Mouse (Mus musculus): ENCODE results near the gene Mpi. TPM values are rescaled to one million over a fixed set of nuclear protein-coding genes. Genes with fewer than 3 reads are reported as not detected.
A peak's percentile ranks its signal among the peaks of the same experiment; 100 is the strongest.

Mpi gene
- 10 to 100 TPM; 34.7 to 36.8 TPM for total RNA-seq (2021)
- long read RNA-seq, experiment 1, transcript Mpi-201 (8 exons, 1,780 nt), result major isoform, 16 of 18 reads
- long read RNA-seq, experiment 1, partial matches to known transcripts, result 1 of 18 reads
- long read RNA-seq, experiment 1, other reads (novel, unspliced or antisense), result 1 of 18 reads
- long read RNA-seq, experiment 2, transcript Mpi-201 (8 exons, 1,780 nt), result major isoform, 21 of 27 reads
- long read RNA-seq, experiment 2, partial matches to known transcripts, result 4 of 27 reads
- long read RNA-seq, experiment 2, other reads (novel, unspliced or antisense), result 2 of 27 reads

GRCm38 (mm10) chr9:57552139-57552887 is at the start of gene Mpi:
Gene Mpi (minus strand): TSS chr9:57552763.
- peak; percentile 60 to 67 for DNase-seq (ENCODE audit: low spot score in 2 of 2)

DNA sequence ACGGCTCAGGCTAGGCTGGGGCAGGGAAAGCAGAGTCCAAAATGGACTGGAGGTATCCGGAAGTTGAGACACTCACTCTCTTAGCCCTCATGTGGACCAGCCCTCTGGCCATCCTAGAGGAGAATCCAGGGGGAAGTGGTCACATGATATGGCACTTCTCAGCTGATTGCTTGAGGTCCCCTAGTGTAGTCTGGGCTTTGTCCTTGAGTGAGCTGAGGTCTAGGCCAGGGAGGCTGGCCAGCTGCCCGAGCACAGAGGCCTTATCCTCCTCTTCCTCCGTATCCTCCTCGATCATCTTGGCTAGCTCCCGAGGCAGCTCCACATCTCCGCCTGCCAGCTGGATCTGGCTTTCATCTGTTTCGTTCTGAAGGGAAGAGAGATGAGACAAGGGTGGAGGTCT is 49.5 kb upstream of the Mpi start:
- no peak for DNase-seq (ENCODE audit: low spot score in 2 of 2)

GRCm38 (mm10) chr9:57601353-57601706 is 48.8 kb upstream of the Mpi start:
- no peak for DNase-seq (ENCODE audit: low spot score in 2 of 2)

GRCm38 (mm10) chr9:57600620-57601352 is 48.2 kb upstream of the Mpi start:
- DNase-seq (ENCODE audit: low spot score in 2 of 2), result no peak

DNA sequence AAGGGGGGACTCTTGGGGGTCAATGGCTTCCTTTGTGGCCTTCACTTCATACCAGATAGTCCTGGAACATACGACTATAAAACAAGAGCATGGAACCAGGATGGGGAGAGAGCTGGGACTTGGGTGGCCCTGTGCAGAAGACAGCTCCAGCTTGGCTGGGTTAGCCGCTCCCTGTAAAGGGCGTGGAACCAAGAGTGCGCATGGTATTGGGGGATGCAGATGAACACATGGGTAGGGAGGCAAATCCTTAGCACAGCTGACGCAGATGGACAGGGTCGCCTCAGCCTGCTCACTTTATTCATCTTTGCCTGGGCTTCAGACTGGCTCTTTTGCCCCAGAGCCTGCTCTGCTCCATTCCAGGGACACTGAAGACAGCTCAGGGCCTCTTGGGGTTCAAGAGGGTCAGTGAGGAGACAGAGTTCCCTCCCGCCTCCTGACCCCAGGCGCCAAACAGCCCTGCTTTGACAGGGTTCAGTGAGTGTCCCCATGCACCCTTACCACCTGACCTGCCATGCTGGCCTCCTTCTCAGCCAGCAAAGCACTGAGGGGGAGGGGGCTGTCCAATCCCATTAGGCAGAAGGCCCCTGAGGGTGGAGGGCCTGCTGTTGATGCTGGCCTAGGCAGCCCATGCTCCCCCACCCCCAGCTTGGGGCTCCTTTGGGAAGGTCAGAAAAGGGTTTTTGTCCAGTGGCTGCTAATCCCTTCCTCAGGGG is 46.4 kb upstream of the Mpi start:
- DNase-seq (ENCODE audit: low spot score in 2 of 2), result no peak

GRCm38 (mm10) chr9:57597929-57598382 is 45.4 kb upstream of the Mpi start:
- DNase-seq (ENCODE audit: low spot score in 2 of 2), result no peak

DNA sequence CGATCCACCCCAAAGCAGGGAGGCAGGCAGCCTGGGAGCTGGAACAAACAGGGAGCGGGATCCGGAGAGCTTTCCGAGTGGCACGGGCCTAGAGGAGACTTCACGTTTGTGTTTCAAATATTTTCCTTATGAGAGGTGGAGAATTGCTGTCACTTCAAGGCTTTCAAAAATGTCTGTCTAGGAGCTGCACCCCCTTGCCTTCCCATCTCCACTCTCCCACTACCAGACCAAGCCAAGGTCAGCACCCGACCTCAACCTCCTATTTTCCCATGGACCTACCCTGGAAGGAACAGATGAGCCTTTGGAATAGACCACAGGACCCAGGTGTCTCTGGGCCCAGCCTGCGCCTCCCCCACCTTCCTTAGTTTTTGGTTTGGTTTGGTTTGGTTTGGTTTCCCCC is 44.7 kb upstream of the Mpi start:
- DNase-seq (ENCODE audit: low spot score in 2 of 2), result no peak

GRCm38 (mm10) chr9:57594174-57594509 is 41.6 kb upstream of the Mpi start:
- no peak for DNase-seq (ENCODE audit: low spot score in 2 of 2)

DNA sequence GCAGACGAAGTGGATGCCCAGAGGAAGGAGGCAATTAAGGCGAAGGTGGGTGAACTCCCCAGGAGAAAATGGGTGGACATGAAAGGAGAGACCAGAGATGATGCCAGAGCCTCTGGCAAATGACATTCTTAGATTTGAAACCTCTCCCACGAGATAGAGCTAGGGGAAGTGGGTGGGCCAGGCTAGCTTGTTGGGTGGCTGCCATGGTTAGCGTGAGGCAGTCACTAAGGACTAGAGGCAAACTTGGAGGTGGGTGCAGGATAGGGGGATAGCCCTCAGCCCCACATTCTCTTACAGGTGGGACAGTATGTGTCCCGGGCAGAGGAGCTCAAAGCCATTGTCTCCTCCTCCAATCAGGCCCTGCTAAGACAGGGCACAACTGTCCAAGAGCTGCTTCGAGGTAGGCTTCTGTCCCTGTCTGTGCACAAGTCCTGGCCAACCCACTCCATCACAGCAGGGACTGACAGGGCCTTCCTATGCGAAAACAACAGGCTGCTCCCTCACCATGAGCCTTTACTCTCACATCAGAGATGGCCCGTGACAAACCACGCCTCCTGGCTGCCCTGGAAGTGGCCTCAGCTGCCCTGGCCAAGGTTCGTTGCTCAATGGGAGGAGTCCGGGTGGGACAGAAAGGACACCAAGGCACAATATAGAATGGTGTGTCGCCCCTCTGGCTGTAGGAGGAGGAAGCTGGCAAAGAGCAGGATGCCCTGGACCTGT is 41.1 kb upstream of the Mpi start:
- no peak for DNase-seq (ENCODE audit: low spot score in 2 of 2)

GRCm38 (mm10) chr9:57590726-57591125 is 38.2 kb upstream of the Mpi start:
- no peak for DNase-seq (ENCODE audit: low spot score in 2 of 2)

GRCm38 (mm10) chr9:57589224-57590126 is 36.9 kb upstream of the Mpi start, which contains the start of gene Ulk3:
Gene Ulk3 (plus strand): TSS chr9:57589452.
- DNase-seq (ENCODE audit: low spot score in 2 of 2), result peak; percentile 81 to 83

DNA sequence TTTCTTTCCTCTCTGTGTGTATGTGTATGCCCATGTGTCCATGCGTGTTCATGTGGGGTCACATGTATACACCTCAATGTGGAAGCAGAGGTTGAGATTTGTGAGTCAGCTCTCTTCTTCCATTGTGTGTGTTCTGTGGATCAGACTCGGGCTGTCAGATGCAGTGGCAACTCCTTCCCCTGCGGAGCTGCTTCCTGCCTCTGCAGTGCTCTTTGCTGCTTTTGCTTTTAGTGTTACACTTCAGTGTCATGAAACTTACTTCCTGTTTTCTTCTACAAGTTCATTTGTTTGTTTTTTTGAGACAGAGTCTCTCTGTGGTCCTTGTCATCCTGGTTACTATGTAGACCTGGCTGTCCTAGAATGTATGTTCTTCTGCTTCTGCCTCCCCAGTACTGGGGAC is 32.4 kb upstream of the Mpi start:
- DNase-seq (ENCODE audit: low spot score in 2 of 2), result no peak

GRCm38 (mm10) chr9:57577144-57577849 is 24.7 kb upstream of the Mpi start:
- no peak for DNase-seq (ENCODE audit: low spot score in 2 of 2)

GRCm38 (mm10) chr9:57575577-57575976 is 23.0 kb upstream of the Mpi start:
- DNase-seq (ENCODE audit: low spot score in 2 of 2), result no peak

- DNase-seq (ENCODE audit: low spot score in 2 of 2), result no peak
Measured at GRCm38 (mm10) chr9:57574397-57574796, 21.8 kb upstream of the Mpi start.

DNA sequence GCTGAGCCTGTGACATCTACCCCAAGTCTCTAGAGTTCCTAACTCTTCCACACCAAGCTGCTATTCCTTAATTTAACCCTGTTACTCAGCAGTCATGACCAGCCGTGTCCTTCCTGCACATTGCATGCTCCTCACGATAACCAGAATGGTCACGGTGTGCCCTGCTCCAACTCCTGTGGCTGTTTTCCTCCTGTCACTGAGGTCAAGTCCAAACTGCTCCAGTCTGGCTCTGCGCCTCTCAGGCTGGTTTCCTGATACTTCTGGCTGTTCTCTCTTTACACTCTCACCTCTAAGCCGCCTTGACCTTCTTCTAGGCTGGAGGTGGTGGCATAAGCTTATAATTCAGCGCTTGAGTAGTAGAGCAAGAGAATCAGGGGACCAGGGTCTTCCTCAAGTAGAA is 15.9 kb upstream of the Mpi start:
- no peak for DNase-seq (ENCODE audit: low spot score in 2 of 2)

DNA sequence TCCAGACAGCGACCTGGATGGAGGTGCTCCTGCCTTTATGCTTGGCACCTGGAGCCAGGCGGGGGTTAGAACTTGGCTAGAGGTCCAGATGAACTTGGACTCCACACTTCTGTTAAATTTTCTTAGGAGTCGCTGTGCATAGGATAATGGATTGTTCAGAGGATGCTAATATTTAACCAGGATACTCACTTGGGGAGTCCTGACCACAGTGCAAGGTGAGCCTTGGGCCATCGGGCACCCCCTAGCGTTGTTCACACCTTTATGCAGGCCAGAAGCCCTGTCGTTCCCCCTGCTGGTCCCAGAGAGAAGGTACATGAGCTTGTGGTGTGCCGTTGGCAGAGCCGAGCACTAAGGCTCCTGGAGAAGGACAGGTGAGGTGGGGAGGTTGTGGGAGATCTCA is 14.3 kb upstream of the Mpi start:
- no peak for DNase-seq (ENCODE audit: low spot score in 2 of 2)

- no peak for DNase-seq (ENCODE audit: low spot score in 2 of 2)
Measured at GRCm38 (mm10) chr9:57565741-57566221, 13.2 kb upstream of the Mpi start.

- no peak for DNase-seq (ENCODE audit: low spot score in 2 of 2)
Measured at GRCm38 (mm10) chr9:57564609-57565008, 12.0 kb upstream of the Mpi start.

All from adrenal gland, adult 18-20 months (tissue).